Mouse (Mus musculus) bone marrow, adult 2 months (tissue): ENCODE data around the gene Pgd.
"Not testable (repeated sequence)": the region's sequence is repeated elsewhere in the genome, so short reads cannot be mapped to it uniquely, and the experiment has no call there.

Experiments
- CTCF ChIP-seq: fragments of 200-500 bp; IDR thresholded peaks from 2 replicates; pipeline ENCODE4 v1.5.1; 2011; ENCODE audit warnings: low read length, control low read depth; ENCODE audit not compliant: control insufficient read depth, insufficient read depth
- POLR2A ChIP-seq: fragments of 200-500 bp; IDR thresholded peaks from 2 replicates; pipeline ENCODE4 v1.6.1; 2011; ENCODE audit warnings: low read depth, mild to moderate bottlenecking, control low read depth, low read length, borderline replicate concordance; ENCODE audit not compliant: control insufficient read depth

DNA sequence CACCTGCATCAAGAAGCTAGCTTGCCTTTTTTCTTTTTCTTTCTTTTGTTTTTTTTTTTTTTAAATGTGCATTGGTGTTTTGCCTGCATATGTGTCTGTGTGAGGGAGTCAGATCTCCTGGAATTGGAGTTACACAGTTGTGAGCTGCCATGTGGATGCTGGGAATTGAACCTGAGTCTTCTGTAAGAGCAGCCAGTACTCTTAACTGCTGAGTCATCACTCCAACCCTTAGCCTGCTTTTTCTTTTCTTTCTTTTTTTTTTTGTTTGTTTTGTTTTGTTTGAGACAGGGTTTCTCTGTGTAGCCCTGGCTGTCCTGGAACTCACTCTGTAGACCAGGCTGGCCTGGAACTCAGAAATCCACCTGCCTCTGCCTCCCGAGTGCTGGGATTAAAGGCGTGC is 47.9 kb upstream of the Pgd start:
- not testable (repeated sequence) for TF ChIP-seq CTCF, POLR2A
